Mouse (Mus musculus): ENCODE data around the gene Frmd4a. TPM values are rescaled to one million over a fixed set of nuclear protein-coding genes. Genes with fewer than 3 reads are reported as not detected.
"Not testable (repeated sequence)": the region's sequence is repeated elsewhere in the genome, so short reads cannot be mapped to it uniquely, and the experiment has no call there.

The Frmd4a gene
- polyA plus RNA-seq, 1 experiment from 2014 or later, result 22.9 TPM

- Histone ChIP-seq H3K9ac (no peak overlapping the region), H3K4me2 (no peak overlapping the region), H3K27me3 (replicated peaks) (no peaks in the 10 kb centered on the region), H3K9me3 (no peaks in the 10 kb centered on the region), H3K4me3 (replicated peaks) (no peak overlapping the region), H3K36me3 (no peaks in the 10 kb centered on the region), H3K4me1 (peaks cover 17% of the 10 kb centered on the region), H3K27ac (peak overlapping the region; percentile 73)
- 44% methylated on average over 4 of the region's 4 CpGs for WGBS
- no peak for ATAC-seq (ENCODE audit: insufficient read depth, low FRiP score, low read depth)
These were observed 309.5 kb downstream of the Frmd4a start for GRCm38 (mm10) chr2:4327011-4327340.

GRCm38 (mm10) chr2:4332441-4332840 lies 314.9 kb downstream of the Frmd4a start:
- Histone ChIP-seq H3K27me3 (replicated peaks) (no peaks in the 10 kb centered on the region), H3K36me3 (no peaks in the 10 kb centered on the region), H3K27ac (peak overlapping the region; percentile 46), H3K4me2 (no peak overlapping the region), H3K9ac (no peak overlapping the region), H3K4me1 (peaks cover 25% of the 10 kb centered on the region), H3K4me3 (replicated peaks) (no peak overlapping the region), H3K9me3 (no peaks in the 10 kb centered on the region)
- 41% methylated on average over 8 of the region's 8 CpGs for WGBS
- ATAC-seq (ENCODE audit: insufficient read depth, low FRiP score, low read depth), result no peak

GRCm38 (mm10) chr2:4334201-4334600 lies 316.7 kb downstream of the Frmd4a start:
- no peak overlapping the region for H3K27ac ChIP-seq
- no peaks in the 10 kb centered on the region for H3K36me3 ChIP-seq
- no peak; the same call in 1 of the 2 replicates for ATAC-seq (ENCODE audit: insufficient read depth, low FRiP score, low read depth)
- H3K9ac ChIP-seq, result no peak overlapping the region
- no peak overlapping the region for H3K4me2 ChIP-seq
- no peaks in the 10 kb centered on the region for H3K27me3 ChIP-seq (replicated peaks)
- 11% methylated on average over 4 of the region's 4 CpGs for WGBS
- peaks cover 23% of the 10 kb centered on the region; the same call in 1 of the 2 replicates for H3K4me1 ChIP-seq
- no peaks in the 10 kb centered on the region for H3K9me3 ChIP-seq
- no peak overlapping the region for H3K4me3 ChIP-seq (replicated peaks)

GRCm38 (mm10) chr2:4334936-4335335 lies 317.4 kb downstream of the Frmd4a start:
- 74% methylated on average over 5 of the region's 5 CpGs for WGBS
- Histone ChIP-seq H3K27me3 (replicated peaks) (no peaks in the 10 kb centered on the region), H3K9me3 (no peaks in the 10 kb centered on the region), H3K27ac (no peak overlapping the region), H3K4me3 (replicated peaks) (no peak overlapping the region), H3K4me1 (peaks cover 25% of the 10 kb centered on the region; the same call in 1 of the 2 replicates), H3K9ac (no peak overlapping the region), H3K4me2 (no peak overlapping the region), H3K36me3 (no peaks in the 10 kb centered on the region)
- no peak for ATAC-seq (ENCODE audit: insufficient read depth, low FRiP score, low read depth)

- Histone ChIP-seq H3K36me3 (no peaks in the 10 kb centered on the region), H3K4me3 (replicated peaks) (no peak overlapping the region), H3K27ac (no peak overlapping the region), H3K4me1 (peaks cover 25% of the 10 kb centered on the region; the same call in 1 of the 2 replicates), H3K4me2 (no peak overlapping the region), H3K9me3 (no peaks in the 10 kb centered on the region), H3K9ac (no peak overlapping the region), H3K27me3 (replicated peaks) (no peaks in the 10 kb centered on the region)
- no peak for ATAC-seq (ENCODE audit: insufficient read depth, low FRiP score, low read depth)
- WGBS, result 72% methylated on average over 4 of the region's 4 CpGs
These were observed 318.4 kb downstream of the Frmd4a start for GRCm38 (mm10) chr2:4335881-4336280.

DNA sequence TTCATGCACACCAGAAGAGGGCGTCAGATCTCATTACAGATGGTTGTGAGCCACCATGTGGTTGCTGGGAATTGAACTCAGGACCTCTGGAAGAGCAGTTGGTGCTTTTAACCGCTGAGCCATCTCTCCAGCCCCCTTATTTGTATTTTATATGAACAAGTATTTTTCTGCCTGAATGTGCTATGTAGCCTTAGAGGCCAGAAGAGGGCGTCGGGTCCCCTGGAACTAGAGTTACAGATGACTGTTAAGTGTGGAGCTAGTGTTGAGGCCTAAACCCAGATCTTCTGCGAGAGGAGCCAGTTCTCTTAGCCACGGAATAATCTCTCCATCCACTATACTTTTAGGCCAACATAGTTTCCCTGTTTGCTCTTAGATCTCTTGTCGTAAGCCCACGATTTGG lies 320.8 kb downstream of the Frmd4a start:
- not testable (repeated sequence) for H3K27me3 ChIP-seq (replicated peaks); H3K36me3 ChIP-seq; H3K4me3 ChIP-seq (replicated peaks); ATAC-seq (ENCODE audit: insufficient read depth, low FRiP score, low read depth); H3K9me3 ChIP-seq; H3K9ac ChIP-seq; H3K27ac ChIP-seq; H3K4me2 ChIP-seq
- WGBS, result 58% methylated on average over 8 of the region's 8 CpGs
- H3K4me1 ChIP-seq, result peaks cover 16% of the 10 kb centered on the region; the same call in 1 of the 2 replicates

DNA sequence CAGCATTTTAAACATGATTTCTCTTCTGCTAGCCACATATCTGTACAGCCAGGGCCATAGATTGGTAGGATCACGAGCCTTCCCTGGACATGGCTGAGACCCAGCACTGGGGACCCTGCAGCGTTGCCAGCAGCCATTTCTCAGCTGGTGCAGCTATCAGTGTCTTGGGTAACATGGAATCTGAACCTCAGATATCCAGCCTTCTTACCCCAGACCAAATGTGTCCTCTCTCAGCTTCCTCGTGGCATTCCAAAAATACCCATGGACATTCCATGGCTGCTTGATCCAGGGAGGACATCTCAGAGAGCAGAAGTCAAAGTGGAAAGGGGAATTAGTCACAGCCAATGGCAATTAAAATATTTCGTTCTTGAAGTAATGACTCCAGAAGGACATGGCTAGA lies 321.6 kb downstream of the Frmd4a start:
- no peaks in the 10 kb centered on the region for H3K27me3 ChIP-seq (replicated peaks)
- H3K4me3 ChIP-seq (replicated peaks), result no peak overlapping the region
- H3K27ac ChIP-seq, result no peak overlapping the region
- H3K9ac ChIP-seq, result no peak overlapping the region
- no peak for ATAC-seq (ENCODE audit: insufficient read depth, low FRiP score, low read depth)
- H3K4me2 ChIP-seq, result no peak overlapping the region
- WGBS, result 67% methylated on average over 4 of the region's 4 CpGs
- no peaks in the 10 kb centered on the region for H3K9me3 ChIP-seq
- no peaks in the 10 kb centered on the region for H3K36me3 ChIP-seq
- H3K4me1 ChIP-seq, result peaks cover 7% of the 10 kb centered on the region; the same call in 1 of the 2 replicates

GRCm38 (mm10) chr2:4339530-4340218 lies 322.2 kb downstream of the Frmd4a start:
- WGBS, result 62% methylated on average over 3 of the region's 3 CpGs
- H3K9ac ChIP-seq, result no peak overlapping the region
- H3K36me3 ChIP-seq, result no peaks in the 10 kb centered on the region
- H3K27me3 ChIP-seq (replicated peaks), result no peaks in the 10 kb centered on the region
- 0 out of 2 replicates have a peak, but pooled peaks cover 2% of the 10 kb centered on the region for H3K4me1 ChIP-seq
- no peak overlapping the region for H3K4me2 ChIP-seq
- no peak overlapping the region for H3K27ac ChIP-seq
- H3K4me3 ChIP-seq (replicated peaks), result no peak overlapping the region
- no peak for ATAC-seq (ENCODE audit: insufficient read depth, low FRiP score, low read depth)
- H3K9me3 ChIP-seq, result no peaks in the 10 kb centered on the region

GRCm38 (mm10) chr2:4340378-4340777 lies 322.9 kb downstream of the Frmd4a start:
- H3K4me3 ChIP-seq (replicated peaks), result no peak overlapping the region
- WGBS, result 62% methylated on average over 10 of the region's 10 CpGs
- ATAC-seq (ENCODE audit: insufficient read depth, low FRiP score, low read depth), result no peak
- no peaks in the 10 kb centered on the region for H3K36me3 ChIP-seq
- H3K9me3 ChIP-seq, result no peaks in the 10 kb centered on the region
- H3K4me2 ChIP-seq, result no peak overlapping the region
- H3K9ac ChIP-seq, result no peak overlapping the region
- H3K27me3 ChIP-seq (replicated peaks), result no peaks in the 10 kb centered on the region
- H3K4me1 ChIP-seq, result 0 out of 2 replicates have a peak, but pooled peaks cover 2% of the 10 kb centered on the region
- H3K27ac ChIP-seq, result no peak overlapping the region

- Histone ChIP-seq H3K4me2 (no peak overlapping the region), H3K4me3 (replicated peaks) (no peak overlapping the region), H3K27ac (no peak overlapping the region), H3K4me1 (peaks cover 4% of the 10 kb centered on the region; the same call in 1 of the 2 replicates), H3K9ac (no peak overlapping the region), H3K36me3 (no peaks in the 10 kb centered on the region), H3K27me3 (replicated peaks) (no peaks in the 10 kb centered on the region), H3K9me3 (no peaks in the 10 kb centered on the region)
- WGBS, result 58% methylated on average over 1 of the region's 1 CpGs
- ATAC-seq (ENCODE audit: insufficient read depth, low FRiP score, low read depth), result no peak
These were observed 323.6 kb downstream of the Frmd4a start for GRCm38 (mm10) chr2:4341141-4341540.

- ATAC-seq (ENCODE audit: insufficient read depth, low FRiP score, low read depth), result no peak
- WGBS, result 61% methylated on average over 7 of the region's 7 CpGs
- H3K27me3 ChIP-seq (replicated peaks), result no peaks in the 10 kb centered on the region
- H3K4me3 ChIP-seq (replicated peaks), result no peak overlapping the region
- peaks cover 7% of the 10 kb centered on the region; the same call in 1 of the 2 replicates for H3K4me1 ChIP-seq
- no peaks in the 10 kb centered on the region for H3K36me3 ChIP-seq
- H3K4me2 ChIP-seq, result no peak overlapping the region
- no peak overlapping the region for H3K27ac ChIP-seq
- no peak overlapping the region for H3K9ac ChIP-seq
- no peaks in the 10 kb centered on the region for H3K9me3 ChIP-seq
These were observed 324.5 kb downstream of the Frmd4a start for GRCm38 (mm10) chr2:4342005-4342404.

- Histone ChIP-seq H3K36me3 (no peaks in the 10 kb centered on the region), H3K4me3 (replicated peaks) (no peak overlapping the region), H3K4me2 (no peak overlapping the region), H3K9me3 (no peaks in the 10 kb centered on the region), H3K27ac (no peak overlapping the region), H3K4me1 (peaks cover 7% of the 10 kb centered on the region; the same call in 1 of the 2 replicates), H3K9ac (no peak overlapping the region), H3K27me3 (replicated peaks) (no peaks in the 10 kb centered on the region)
- WGBS, result 85% methylated on average over 5 of the region's 5 CpGs
- ATAC-seq (ENCODE audit: insufficient read depth, low FRiP score, low read depth), result no peak
These were observed 326.9 kb downstream of the Frmd4a start for GRCm38 (mm10) chr2:4344411-4344810.
